Mouse (Mus musculus) G1E (cell line): ENCODE results near the gene Fstl4. TPM values are rescaled to one million over a fixed set of nuclear protein-coding genes. Genes with fewer than 3 reads are reported as not detected.

Source experiments
- ATAC-seq: 2 replicates; pipeline ENCODE4 v1.8.0; 2016; ENCODE audit warnings: mild to moderate bottlenecking; ENCODE audit not compliant: insufficient number of reproducible peaks, poor library complexity, low FRiP score, severe bottlenecking; ENCODE audit errors: extremely low read depth
- DNase-seq: peaks from one replicate; pipeline ENCODE4 v3.0.0; 2012; ENCODE audit warnings: low spot score
- H3K27me3 ChIP-seq: 2 replicates; pipeline ENCODE4 v1.6.1; 2012; ENCODE audit warnings: mild to moderate bottlenecking, low read length, inconsistent platforms; ENCODE audit not compliant: insufficient read depth
- H3K36me3 ChIP-seq: replicated peaks from 2 replicates; pipeline ENCODE3; 2012; ENCODE audit warnings: mild to moderate bottlenecking, inconsistent platforms
- H3K4me1 ChIP-seq: 2 replicates; pipeline ENCODE4 v1.6.1; 2012; ENCODE audit warnings: low read depth, low read length, inconsistent platforms, mixed read lengths; ENCODE audit not compliant: insufficient read depth
- H3K4me3 ChIP-seq: 2 replicates; pipeline ENCODE4 v1.5.1; 2012; ENCODE audit warnings: low read depth, mild to moderate bottlenecking, inconsistent platforms, low read length, moderate library complexity, mixed read lengths
- H3K9me3 ChIP-seq: replicated peaks from 2 replicates; pipeline ENCODE4 v1.6.1; 2012; ENCODE audit warnings: inconsistent platforms
- CTCF ChIP-seq: IDR thresholded peaks from 2 replicates; pipeline ENCODE4 v1.5.1; 2012; ENCODE audit warnings: low read depth, low read length, inconsistent platforms, mixed read lengths
- GATA1 ChIP-seq: IDR thresholded peaks from 2 replicates; pipeline ENCODE4 v1.6.1; 2012; ENCODE audit warnings: borderline replicate concordance, low read length, inconsistent platforms, mixed read lengths
- GATA2 ChIP-seq: IDR thresholded peaks from 2 replicates; pipeline ENCODE4 v1.6.1; 2012; ENCODE audit warnings: low read depth, low read length, inconsistent platforms, borderline replicate concordance
- POLR2AphosphoS5 ChIP-seq: IDR thresholded peaks from 2 replicates; pipeline ENCODE4 v1.6.1; 2012; ENCODE audit warnings: low read depth, low read length, inconsistent platforms; ENCODE audit not compliant: insufficient replicate concordance
- TAL1 ChIP-seq: conservative IDR thresholded peaks from 2 replicates; pipeline ENCODE4 v1.6.1; 2012; ENCODE audit warnings: low read depth, low read length, inconsistent platforms, mixed read lengths
- polyA plus RNA-seq: library from polyadenylated mRNA; stranded (reverse); fragments of >175 nt; gene quantifications from 2 replicates; pipeline ENCODE4 v1.2.3, GENCODE M21; 2012
- total RNA-seq, 2 experiments: library from RNA; stranded (forward) in 1 of 2; stranded (reverse) in 1 of 2; fragments of 200-1000 nt in 1 of 2; fragments of >200 nt in 1 of 2; fragmentation: Nextera tagmentation in 1 of 2; gene quantifications; 2 replicates each; pipeline ENCODE4 v1.2.3; 2014 to 2017

The Fstl4 gene
- total and polyA plus RNA-seq, 3 experiments: 0.05 TPM; not detected in 2

DNA sequence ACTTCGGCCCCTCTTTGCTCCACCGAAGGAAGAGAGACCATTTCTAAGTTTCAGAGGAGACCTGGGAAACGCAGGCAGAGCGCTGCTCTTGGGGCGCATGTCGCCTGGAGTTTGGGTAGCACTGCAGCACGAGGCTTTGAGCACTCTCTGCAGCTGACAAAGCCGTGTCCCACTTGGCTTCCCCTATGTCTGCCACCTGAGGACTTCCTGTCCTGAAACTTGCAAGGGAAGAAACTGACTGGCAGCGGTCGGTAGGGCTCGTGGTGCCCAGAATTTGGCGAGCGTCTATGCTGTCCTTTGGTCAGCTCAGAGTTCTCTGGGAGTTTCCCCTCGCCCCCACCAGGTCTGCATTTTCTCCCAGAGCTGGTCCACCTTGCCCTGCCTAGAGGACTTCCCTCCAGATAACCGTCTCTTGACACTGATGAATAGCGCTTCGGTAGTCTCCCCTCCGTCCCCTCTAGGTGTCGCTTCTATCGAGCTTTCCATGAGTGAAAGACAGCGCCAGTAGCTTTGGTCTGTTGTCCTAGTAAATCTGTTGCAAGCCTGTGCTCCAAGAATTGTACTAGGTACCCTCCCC, 1.3 kb downstream of the Fstl4 start:
- no peak for DNase-seq
- no peaks in the 10 kb centered on the region for H3K27me3 ChIP-seq
- no peak for TF ChIP-seq GATA2
- no peaks in the 10 kb centered on the region for H3K36me3 ChIP-seq
- no peaks in the 10 kb centered on the region for H3K9me3 ChIP-seq
- no peaks in the 10 kb centered on the region for H3K4me1 ChIP-seq
- no peak overlapping the region for H3K4me3 ChIP-seq
- ATAC-seq: no peak

DNA sequence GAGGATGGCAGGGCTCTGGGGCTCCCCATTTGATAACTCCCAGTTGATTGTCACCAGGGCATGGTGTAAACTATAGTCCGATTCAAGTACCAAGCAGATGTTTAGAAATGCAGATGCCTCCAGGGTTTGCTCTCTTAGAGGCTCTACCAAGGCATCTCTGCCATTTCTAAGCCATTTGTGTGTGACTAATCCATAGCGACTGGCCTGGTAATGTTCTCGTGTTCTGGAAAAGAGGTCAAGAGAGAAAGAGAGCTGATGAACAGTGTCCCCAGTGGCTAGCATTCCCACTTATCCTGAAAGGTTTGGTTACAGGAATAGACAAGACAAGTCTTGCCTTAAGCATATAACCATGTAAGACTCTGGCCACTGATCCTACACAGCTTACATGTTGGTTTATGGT, 3.5 kb downstream of the Fstl4 start:
- Histone ChIP-seq H3K4me1 (no peaks in the 10 kb centered on the region), H3K4me3 (no peak overlapping the region), H3K9me3 (no peaks in the 10 kb centered on the region), H3K27me3 (no peaks in the 10 kb centered on the region), H3K36me3 (no peaks in the 10 kb centered on the region)
- ATAC-seq: no peak
- TF ChIP-seq TAL1: no peak
- no peak for TF ChIP-seq POLR2AphosphoS5
- no peak for TF ChIP-seq CTCF
- no peak for TF ChIP-seq GATA1
- TF ChIP-seq GATA2: no peak
- DNase-seq: no peak

- no peak for ATAC-seq
- TF ChIP-seq CTCF: no peak
- no peak for TF ChIP-seq GATA1
- TF ChIP-seq POLR2AphosphoS5: no peak
- no peaks in the 10 kb centered on the region for H3K4me1 ChIP-seq
These were observed 8.6 kb downstream of the Fstl4 start for GRCm38 (mm10) chr11:52773073-52773472.

GRCm38 (mm10) chr11:52775291-52775690, 10.9 kb downstream of the Fstl4 start:
- Histone ChIP-seq H3K36me3 (no peaks in the 10 kb centered on the region), H3K4me1 (no peaks in the 10 kb centered on the region), H3K27me3 (no peaks in the 10 kb centered on the region), H3K4me3 (no peak overlapping the region), H3K9me3 (no peaks in the 10 kb centered on the region)
- ATAC-seq (no peak), DNase-seq (no peak)
- TF ChIP-seq GATA1 (no peak), GATA2 (no peak), CTCF (no peak), POLR2AphosphoS5 (no peak), TAL1 (no peak)

More at GRCm38 (mm10) chr11:52773073-52773472, 8.6 kb downstream of the Fstl4 start:
- Histone ChIP-seq H3K9me3 (no peaks in the 10 kb centered on the region), H3K4me3 (no peak overlapping the region), H3K36me3 (no peaks in the 10 kb centered on the region), H3K27me3 (no peaks in the 10 kb centered on the region)
- no peak for DNase-seq

DNA sequence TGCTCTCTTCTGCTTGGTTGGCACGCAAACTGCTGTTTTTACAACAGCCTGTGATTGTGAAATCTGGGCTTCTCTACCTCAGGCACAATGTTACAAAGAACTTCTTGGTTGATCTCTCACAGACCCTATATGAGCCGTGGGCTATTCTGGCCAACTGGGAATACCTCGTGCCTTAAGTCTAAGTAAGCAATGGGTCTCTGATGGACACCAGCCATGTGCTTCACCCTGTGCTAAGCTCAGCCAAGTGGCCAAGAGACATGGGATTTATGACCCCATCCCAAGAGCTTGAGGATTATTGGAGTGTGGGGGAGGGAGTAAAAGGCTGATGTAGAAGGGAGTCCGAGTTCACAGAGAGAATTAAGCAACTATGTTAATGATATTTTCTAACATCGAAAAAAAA, 18.0 kb downstream of the Fstl4 start:
- TF ChIP-seq TAL1 (no peak), CTCF (no peak), POLR2AphosphoS5 (no peak), GATA1 (no peak)
- Histone ChIP-seq H3K9me3 (no peaks in the 10 kb centered on the region), H3K27me3 (no peaks in the 10 kb centered on the region), H3K4me1 (no peaks in the 10 kb centered on the region), H3K36me3 (no peaks in the 10 kb centered on the region), H3K4me3 (no peak overlapping the region)
- ATAC-seq: no peak
- no peak for DNase-seq

DNA sequence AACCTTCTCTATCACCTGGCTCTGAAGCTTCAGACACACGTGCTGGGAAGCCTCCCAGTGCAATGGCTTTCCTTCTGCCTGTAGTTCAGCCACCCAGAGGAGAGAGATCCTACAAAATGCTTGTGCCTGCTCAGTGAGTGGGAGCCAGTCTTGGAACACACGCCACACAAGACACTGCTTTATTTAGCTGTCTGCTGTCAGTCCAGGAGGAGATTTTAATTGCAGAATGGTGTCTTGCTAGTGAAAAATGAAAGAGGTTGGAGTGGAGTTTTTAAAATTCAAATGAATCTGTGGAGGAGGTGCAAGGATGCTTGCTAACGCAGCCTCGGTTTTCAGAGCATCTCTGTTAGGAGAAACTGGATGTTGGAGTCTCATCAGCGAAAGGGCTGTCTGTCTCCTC, 29.9 kb downstream of the Fstl4 start:
- no peak for ATAC-seq
- TF ChIP-seq POLR2AphosphoS5 (no peak), CTCF (no peak), TAL1 (no peak), GATA2 (no peak), GATA1 (no peak)
- Histone ChIP-seq H3K9me3 (no peaks in the 10 kb centered on the region), H3K4me1 (no peaks in the 10 kb centered on the region), H3K36me3 (no peaks in the 10 kb centered on the region), H3K27me3 (no peaks in the 10 kb centered on the region), H3K4me3 (no peak overlapping the region)
- no peak for DNase-seq

GRCm38 (mm10) chr11:52809542-52809941, 45.1 kb downstream of the Fstl4 start:
- no peak for DNase-seq
- no peaks in the 10 kb centered on the region for H3K27me3 ChIP-seq
- no peak overlapping the region for H3K4me3 ChIP-seq
- no peaks in the 10 kb centered on the region for H3K9me3 ChIP-seq
- H3K36me3 ChIP-seq: no peaks in the 10 kb centered on the region
- no peaks in the 10 kb centered on the region for H3K4me1 ChIP-seq
- ATAC-seq: no peak
- TF ChIP-seq POLR2AphosphoS5: no peak
- no peak for TF ChIP-seq CTCF
- TF ChIP-seq GATA2: no peak
- TF ChIP-seq TAL1: no peak
- TF ChIP-seq GATA1: no peak
